Mouse (Mus musculus) intestine, postnatal 0 days (tissue): ENCODE results near the gene R3hdml. TPM values are rescaled to one million over a fixed set of nuclear protein-coding genes. Genes with fewer than 3 reads are reported as not detected.
A peak's percentile ranks its signal among the peaks of the same experiment; 100 is the strongest.
"Not testable (repeated sequence)": the region's sequence is repeated elsewhere in the genome, so short reads cannot be mapped to it uniquely, and the experiment has no call there.

ENCODE experiments used
- ATAC-seq: fragments of 200-750 bp; cut with Nextera tagmentation; 2 replicates; pipeline ENCODE4 v1.8.0; 2017; ENCODE audit warnings: mild to moderate bottlenecking, moderate TSS enrichment, moderate library complexity
- H3K27ac ChIP-seq: fragments of 300-500 bp; sonication (generic); 2 replicates; pipeline ENCODE4 v1.5.1; 2014; ENCODE audit warnings: mild to moderate bottlenecking, low read depth, low read length, moderate library complexity
- H3K27me3 ChIP-seq: fragments of 300-500 bp; sonication (generic); replicated peaks from 2 replicates; pipeline ENCODE4 v1.6.1; 2014; ENCODE audit warnings: low read length, mixed read lengths; ENCODE audit not compliant: control insufficient read depth, insufficient read depth
- H3K36me3 ChIP-seq: fragments of 300-500 bp; sonication (generic); 2 replicates; pipeline ENCODE4 v1.6.1; 2014; ENCODE audit warnings: mild to moderate bottlenecking, moderate library complexity; ENCODE audit not compliant: control insufficient read depth, insufficient read depth
- H3K4me1 ChIP-seq: fragments of 300-500 bp; sonication (generic); replicated peaks from 2 replicates; pipeline ENCODE4 v1.6.1; 2014; ENCODE audit warnings: antibody characterized with exemption, low read length, mixed read lengths; ENCODE audit not compliant: control insufficient read depth, insufficient read depth
- H3K4me2 ChIP-seq: fragments of 300-500 bp; sonication (generic); replicated peaks from 2 replicates; pipeline ENCODE4 v1.6.1; 2014; ENCODE audit warnings: low read depth, mild to moderate bottlenecking, moderate library complexity
- H3K4me3 ChIP-seq: fragments of 300-500 bp; sonication (generic); 2 replicates; pipeline ENCODE4 v1.5.1; 2014; ENCODE audit warnings: low read depth, low read length
- H3K9ac ChIP-seq: fragments of 300-500 bp; sonication (generic); 2 replicates; pipeline ENCODE4 v1.6.1; 2014; ENCODE audit warnings: mild to moderate bottlenecking, low read depth, low read length
- H3K9me3 ChIP-seq: fragments of 300-500 bp; sonication (generic); 2 replicates; pipeline ENCODE4 v1.6.1; 2016; ENCODE audit warnings: mixed run types; ENCODE audit not compliant: control insufficient read depth
- CTCF ChIP-seq: sonication (generic); IDR thresholded peaks from 2 replicates; pipeline ENCODE4 v1.5.1; 2016; ENCODE audit warnings: low read depth, mild to moderate bottlenecking, control low read depth, antibody characterized with exemption, moderate library complexity
- WGBS: fragments of 180-500 bp; shearing (Covaris S2); extraction: QIAGEN DNeasy Blood & Tissue Kit; methylation state at CpG from one replicate; pipeline ENCODE4 v1.1.7; 2014; 5-methylcytosine and 5-hydroxymethylcytosine counted together
- polyA plus RNA-seq: library from polyadenylated mRNA; unstranded; fragments of >200 nt; fragmentation: Nextera tagmentation; extraction: Ambion mirVana; gene quantifications from 2 replicates; pipeline ENCODE4 v1.2.1, GENCODE M21; 2015

R3hdml gene
- polyA plus RNA-seq, 1 experiment from 2014 or later, result 0.46 TPM

DNA sequence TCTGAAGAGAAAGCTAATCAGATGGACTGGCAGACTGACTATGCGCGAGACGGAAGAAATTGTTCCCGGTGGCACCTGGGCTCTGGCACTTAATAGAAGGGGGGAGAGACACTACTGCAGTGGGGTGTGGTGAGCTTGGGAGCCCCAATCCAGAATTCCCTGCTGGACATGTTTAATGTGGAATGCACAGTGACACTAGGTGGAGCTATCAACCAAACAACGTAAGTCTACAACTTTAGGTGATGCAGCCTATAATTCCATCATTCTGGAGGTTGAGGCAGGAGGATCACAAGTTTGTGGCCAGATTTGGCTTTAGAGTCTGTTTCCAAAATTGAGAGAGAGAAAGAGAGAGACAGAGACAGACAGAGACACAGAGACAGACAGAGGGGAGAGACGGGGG lies 39.4 kb upstream of the R3hdml start:
- no peak overlapping the region for H3K27ac ChIP-seq
- 0 out of 2 replicates have a peak, but pooled peaks cover 2% of the 10 kb centered on the region for H3K27me3 ChIP-seq
- ATAC-seq, result no peak
- TF ChIP-seq CTCF, result peak; percentile 55
- no peaks in the 10 kb centered on the region for H3K4me1 ChIP-seq
- 87% methylated on average over 6 of the region's 6 CpGs for WGBS
- no peaks in the 10 kb centered on the region for H3K9me3 ChIP-seq
- H3K36me3 ChIP-seq, result no peaks in the 10 kb centered on the region
- no peak overlapping the region for H3K9ac ChIP-seq
- H3K4me3 ChIP-seq, result no peak overlapping the region
- H3K4me2 ChIP-seq, result no peak overlapping the region

DNA sequence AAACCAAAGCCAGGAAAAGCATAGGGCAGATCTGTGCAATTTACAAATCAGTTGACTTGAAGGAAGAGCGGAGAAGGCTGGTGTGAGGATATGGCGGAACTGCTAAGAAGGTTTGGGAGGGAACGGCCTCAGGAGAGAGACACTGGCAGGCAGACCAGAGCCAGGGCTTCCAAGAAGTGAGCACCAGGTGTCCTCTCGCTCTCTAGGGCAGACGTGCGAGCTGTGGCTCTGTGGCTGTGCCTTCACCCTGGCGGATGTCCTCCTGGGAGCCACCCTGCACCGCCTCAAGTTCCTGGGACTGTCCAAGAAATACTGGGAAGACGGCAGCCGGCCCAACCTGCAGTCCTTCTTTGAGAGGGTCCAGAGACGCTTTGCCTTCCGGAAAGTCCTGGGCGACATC lies 38.7 kb upstream of the R3hdml start:
- Histone ChIP-seq H3K9me3 (no peaks in the 10 kb centered on the region), H3K9ac (no peak overlapping the region), H3K27me3 (0 out of 2 replicates have a peak, but pooled peaks cover 4% of the 10 kb centered on the region), H3K36me3 (no peaks in the 10 kb centered on the region), H3K4me2 (no peak overlapping the region), H3K27ac (no peak overlapping the region), H3K4me1 (no peaks in the 10 kb centered on the region), H3K4me3 (no peak overlapping the region)
- WGBS, result 77% methylated on average over 13 of the region's 13 CpGs
- ATAC-seq, result no peak
- no peak for TF ChIP-seq CTCF

DNA sequence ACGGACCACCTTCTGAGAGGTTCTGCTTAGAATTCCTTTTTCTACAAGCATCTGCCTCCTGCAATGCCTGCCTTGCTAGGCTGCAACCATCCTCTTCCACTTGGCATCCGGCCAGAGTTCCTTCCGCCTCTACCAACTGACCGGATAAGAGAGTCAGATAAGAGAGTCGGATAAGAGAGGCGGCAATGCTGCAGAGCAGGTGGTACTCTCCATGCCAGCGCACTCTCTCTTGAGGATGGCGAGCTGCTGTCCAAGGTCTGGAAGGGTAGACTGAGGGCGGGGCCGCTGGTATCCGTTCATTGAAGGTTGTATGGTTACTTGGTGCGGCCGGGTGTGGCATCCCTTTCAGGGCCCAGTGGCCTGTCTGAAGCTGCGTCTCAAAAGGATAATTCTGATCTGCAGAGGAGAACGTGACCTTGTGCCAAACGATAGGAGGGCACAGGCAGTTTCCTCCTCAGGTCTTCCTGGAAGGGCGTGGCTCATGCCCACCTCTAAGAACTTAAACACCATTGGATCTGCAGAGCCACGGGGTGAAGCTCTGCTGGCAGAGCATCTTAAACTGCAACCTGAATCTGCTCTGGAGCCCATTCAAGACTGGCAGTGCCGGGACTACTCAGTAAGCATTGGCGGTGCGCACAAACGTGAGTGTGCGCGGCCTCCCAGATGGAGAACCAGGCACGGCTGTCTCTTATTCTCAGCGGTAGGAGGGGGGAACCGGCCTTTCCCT lies 33.4 kb upstream of the R3hdml start:
- peak; percentile 58 for ATAC-seq
- peaks cover 15% of the 10 kb centered on the region; the same call in 1 of the 2 replicates for H3K27me3 ChIP-seq

DNA sequence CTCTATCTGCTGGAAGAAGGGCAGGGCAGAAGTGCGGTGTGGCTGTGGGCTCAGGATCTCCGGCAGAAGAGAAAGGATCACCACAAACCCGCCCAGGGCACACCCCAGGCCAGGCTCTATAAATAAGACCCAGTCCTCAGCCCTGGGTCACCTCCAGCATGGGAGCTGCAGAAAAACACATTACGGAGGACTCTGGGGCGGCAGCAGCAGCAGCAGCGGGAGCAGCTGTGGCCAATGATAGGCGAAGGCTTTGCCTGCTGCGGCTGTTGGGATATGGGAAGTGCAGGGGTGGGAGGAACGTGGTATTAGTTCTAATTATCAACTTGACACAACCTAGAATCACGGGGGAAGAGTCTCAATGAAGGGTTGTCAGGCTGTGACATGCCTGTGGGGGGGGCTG lies 32.7 kb upstream of the R3hdml start:
- H3K27ac ChIP-seq, result no peak overlapping the region
- no peak for TF ChIP-seq CTCF
- H3K9ac ChIP-seq, result no peak overlapping the region
- WGBS, result 32% methylated on average over 10 of the region's 10 CpGs
- ATAC-seq, result no peak
- no peaks in the 10 kb centered on the region for H3K36me3 ChIP-seq
- no peaks in the 10 kb centered on the region for H3K9me3 ChIP-seq
- H3K4me2 ChIP-seq, result no peak overlapping the region
- peaks cover 15% of the 10 kb centered on the region; the same call in 1 of the 2 replicates for H3K27me3 ChIP-seq
- no peak overlapping the region for H3K4me3 ChIP-seq
- H3K4me1 ChIP-seq, result no peaks in the 10 kb centered on the region

More for the DNA sequence above, 33.4 kb upstream of the R3hdml start:
- Histone ChIP-seq H3K4me1 (no peaks in the 10 kb centered on the region), H3K4me3 (no peak overlapping the region), H3K4me2 (no peak overlapping the region), H3K36me3 (no peaks in the 10 kb centered on the region), H3K9ac (no peak overlapping the region), H3K9me3 (no peaks in the 10 kb centered on the region), H3K27ac (no peak overlapping the region)
- WGBS, result 40% methylated on average over 27 of the region's 27 CpGs
- no peak for TF ChIP-seq CTCF

DNA sequence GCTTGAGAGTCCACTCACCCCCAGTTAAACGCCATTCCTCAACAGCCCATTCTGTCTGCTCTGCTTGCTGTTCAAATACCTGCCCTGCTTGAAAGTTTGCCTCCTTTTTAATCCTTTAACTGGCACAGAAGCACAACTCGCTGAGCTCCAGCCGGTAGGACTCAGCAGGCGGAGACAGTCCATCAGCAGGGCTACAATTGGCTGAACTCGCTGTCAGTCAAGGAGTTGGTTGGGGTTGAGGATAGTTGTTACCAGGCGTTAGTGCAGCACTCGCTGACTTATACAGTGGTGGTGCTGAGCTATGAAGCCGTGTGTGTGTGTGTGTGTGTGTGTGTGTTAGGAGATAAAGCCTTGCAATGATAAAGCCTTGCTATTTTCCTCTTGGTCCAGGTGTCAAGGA lies 31.5 kb upstream of the R3hdml start:
- 91% methylated on average over 8 of the region's 8 CpGs for WGBS
- Histone ChIP-seq H3K4me1 (no peaks in the 10 kb centered on the region), H3K9me3 (no peaks in the 10 kb centered on the region), H3K4me2 (no peak overlapping the region), H3K9ac (no peak overlapping the region), H3K27me3 (peaks cover 15% of the 10 kb centered on the region; the same call in 1 of the 2 replicates), H3K4me3 (no peak overlapping the region), H3K27ac (no peak overlapping the region), H3K36me3 (peaks cover 4% of the 10 kb centered on the region; the same call in 1 of the 2 replicates)
- no peak for ATAC-seq
- no peak for TF ChIP-seq CTCF

DNA sequence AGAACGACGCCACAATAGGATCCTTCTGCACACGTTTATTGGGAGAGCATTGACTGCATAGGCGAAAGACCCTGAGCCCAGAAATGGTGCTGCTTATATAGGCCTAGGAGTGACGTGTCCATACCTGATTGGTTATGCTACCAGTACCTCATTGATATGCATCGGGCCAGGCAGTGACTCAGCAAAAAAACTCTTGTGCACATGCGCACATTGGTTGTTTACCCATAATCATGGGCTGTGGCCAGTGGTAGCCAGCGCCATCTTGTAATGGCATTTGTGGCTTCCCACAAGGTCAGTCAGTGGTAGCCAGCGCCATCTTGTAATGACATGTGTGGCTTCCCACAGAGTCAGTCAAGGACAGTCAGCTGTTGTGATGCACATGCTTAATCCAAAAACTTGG lies 30.8 kb upstream of the R3hdml start:
- 96% methylated on average over 9 of the region's 9 CpGs for WGBS

More for the DNA sequence above, 30.8 kb upstream of the R3hdml start:
- H3K4me2 ChIP-seq, H3K27ac ChIP-seq, H3K4me3 ChIP-seq, H3K36me3 ChIP-seq, ATAC-seq, H3K9me3 ChIP-seq, H3K9ac ChIP-seq, H3K4me1 ChIP-seq: not testable (repeated sequence)
- H3K27me3 ChIP-seq, result peaks cover 15% of the 10 kb centered on the region; the same call in 1 of the 2 replicates
